Mouse (Mus musculus): ENCODE data around the gene Sik2. TPM values are rescaled to one million over a fixed set of nuclear protein-coding genes. Genes with fewer than 3 reads are reported as not detected.

Gene Sik2
- polyA plus RNA-seq, 1 experiment = 17.3 TPM

DNA sequence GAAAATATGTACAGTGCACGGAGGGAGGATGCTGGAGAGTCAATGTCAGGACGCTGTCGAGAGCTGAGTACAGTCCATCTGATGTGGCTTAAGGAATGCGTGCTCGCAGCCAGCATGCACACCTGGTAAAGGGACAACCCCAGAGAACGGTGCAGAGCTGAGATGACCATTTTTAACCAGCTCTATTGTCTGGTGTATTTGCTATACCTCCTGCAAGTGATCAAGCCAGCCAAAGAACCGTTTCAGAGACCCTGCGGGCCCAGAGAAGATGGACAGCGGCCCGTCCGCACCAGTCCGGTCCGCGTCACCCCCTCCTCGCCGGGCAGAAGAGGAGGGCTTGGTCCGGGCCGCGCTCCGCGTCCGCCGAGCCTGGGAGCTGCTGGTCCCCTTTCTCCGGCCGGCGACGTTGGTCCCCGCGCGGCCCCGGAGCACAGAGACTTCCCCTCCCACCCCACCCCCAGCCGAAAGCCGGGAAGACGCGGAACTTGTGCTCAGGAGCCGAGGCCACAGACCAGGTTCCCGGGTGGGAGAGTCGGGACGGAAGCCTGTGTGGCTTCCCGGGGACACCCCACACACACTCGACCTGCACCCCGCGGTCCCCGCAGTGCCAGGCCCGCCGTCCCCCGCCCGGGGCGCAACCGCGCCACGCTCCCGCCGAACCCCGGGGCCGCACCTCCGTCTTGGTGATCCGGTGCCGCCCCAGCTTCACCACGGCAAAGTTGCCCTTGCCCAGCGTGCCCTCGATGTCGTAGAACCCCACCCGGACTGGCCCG is 619 bp downstream of the Sik2 start:
- TF ChIP-seq CTCF (IDR thresholded peaks at IDR 0.05; ENCODE audit: control insufficient read depth, insufficient read depth, low read length) (no peak), POLR2A (IDR thresholded peaks at IDR 0.05; ENCODE audit: borderline replicate concordance, control insufficient read depth, low read depth, low read length) (no peak)
- H3K4me3 ChIP-seq (replicated peaks; ENCODE audit: control insufficient read depth, low read depth, low read length) = peak overlapping the region; percentile 75
- no peaks in the 10 kb centered on the region for H3K4me1 ChIP-seq (ENCODE audit: control insufficient read depth, insufficient read depth, low read length)
- WGBS = under 1% methylated on average over 65 of the region's 65 CpGs
- peak overlapping the region; percentile 91 for H3K27ac ChIP-seq (ENCODE audit: control insufficient read depth, insufficient read depth, low read depth, low read length, poor library complexity)

DNA sequence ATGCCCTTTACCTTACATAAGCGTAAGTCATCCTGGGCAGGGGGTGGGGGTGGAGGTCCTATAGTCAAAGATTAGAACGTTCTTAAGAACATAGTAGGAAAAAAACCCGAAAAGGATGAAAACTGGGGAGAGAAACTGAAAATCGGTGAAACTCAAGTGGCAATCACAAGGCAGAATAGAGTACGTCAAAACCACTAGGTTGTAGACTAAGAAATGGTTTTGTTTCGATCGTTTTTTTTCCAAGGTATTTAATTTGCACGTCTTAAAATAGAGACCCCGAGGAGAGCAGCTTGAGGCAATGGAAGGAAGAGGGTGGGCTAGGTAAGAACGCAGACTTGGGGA is 1.2 kb downstream of the Sik2 start:
- H3K4me1 ChIP-seq (ENCODE audit: control insufficient read depth, insufficient read depth, low read length) = no peaks in the 10 kb centered on the region
- peak overlapping the region; percentile 75 for H3K4me3 ChIP-seq (replicated peaks; ENCODE audit: control insufficient read depth, low read depth, low read length)
- 10% methylated on average over 10 of the region's 10 CpGs for WGBS
- TF ChIP-seq POLR2A (IDR thresholded peaks at IDR 0.05; ENCODE audit: borderline replicate concordance, control insufficient read depth, low read depth, low read length) = no peak
- no peak for TF ChIP-seq CTCF (IDR thresholded peaks at IDR 0.05; ENCODE audit: control insufficient read depth, insufficient read depth, low read length)
- peak overlapping the region; percentile 91; the same call in 1 of the 2 replicates for H3K27ac ChIP-seq (ENCODE audit: control insufficient read depth, insufficient read depth, low read depth, low read length, poor library complexity)

DNA sequence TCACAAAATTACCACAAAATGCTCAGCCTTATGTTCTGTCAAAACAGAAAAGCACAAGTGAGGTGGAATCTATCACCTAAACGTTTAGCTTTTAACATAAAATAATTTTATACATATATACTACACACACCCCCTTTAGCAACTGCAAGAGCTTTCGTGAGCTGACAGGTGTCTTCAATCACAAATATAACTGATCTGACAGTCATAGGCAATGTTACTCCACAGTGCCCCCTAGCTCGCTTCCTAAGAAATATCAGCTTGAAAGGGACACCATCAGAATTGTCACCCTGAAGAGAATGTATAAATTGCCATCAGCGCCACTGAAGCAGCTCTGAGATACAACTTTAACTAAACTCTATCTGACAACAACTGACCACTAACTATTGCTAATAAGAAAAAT is 2.0 kb downstream of the Sik2 start:
- H3K4me1 ChIP-seq (ENCODE audit: control insufficient read depth, insufficient read depth, low read length) = no peaks in the 10 kb centered on the region
- no peak overlapping the region for H3K4me3 ChIP-seq (replicated peaks; ENCODE audit: control insufficient read depth, low read depth, low read length)
- TF ChIP-seq POLR2A (IDR thresholded peaks at IDR 0.05; ENCODE audit: borderline replicate concordance, control insufficient read depth, low read depth, low read length) = no peak
- peak; percentile 27; the same call in 1 of the 2 replicates for TF ChIP-seq CTCF (IDR thresholded peaks at IDR 0.05; ENCODE audit: control insufficient read depth, insufficient read depth, low read length)
- no peak overlapping the region for H3K27ac ChIP-seq (ENCODE audit: control insufficient read depth, insufficient read depth, low read depth, low read length, poor library complexity)
- 3% methylated on average over 4 of the region's 4 CpGs for WGBS

DNA sequence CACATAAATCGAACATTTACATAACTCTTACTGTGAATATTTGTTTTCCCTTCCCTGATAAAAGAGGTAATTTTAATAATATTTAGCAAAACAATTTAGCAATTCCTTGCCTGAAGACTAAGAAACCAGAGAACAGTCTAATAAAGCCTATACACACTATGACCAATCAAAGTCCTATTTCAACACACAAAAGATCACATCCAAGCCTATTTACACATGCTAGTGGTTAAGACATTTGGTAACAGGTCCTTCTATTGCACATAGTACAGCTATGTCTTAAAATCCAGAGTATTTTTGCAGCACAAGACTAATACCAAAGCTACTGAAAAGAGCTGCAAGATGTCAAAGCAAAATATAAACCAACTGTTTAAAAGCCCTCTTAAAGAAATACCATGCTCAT is 4.8 kb downstream of the Sik2 start:
- no peaks in the 10 kb centered on the region for H3K4me1 ChIP-seq (ENCODE audit: control insufficient read depth, insufficient read depth, low read length)
- no peak overlapping the region for H3K4me3 ChIP-seq (replicated peaks; ENCODE audit: control insufficient read depth, low read depth, low read length)
- TF ChIP-seq CTCF (IDR thresholded peaks at IDR 0.05; ENCODE audit: control insufficient read depth, insufficient read depth, low read length) = no peak
- TF ChIP-seq POLR2A (IDR thresholded peaks at IDR 0.05; ENCODE audit: borderline replicate concordance, control insufficient read depth, low read depth, low read length) = no peak
- 79% methylated on average over 1 of the region's 1 CpGs for WGBS
- no peak overlapping the region for H3K27ac ChIP-seq (ENCODE audit: control insufficient read depth, insufficient read depth, low read depth, low read length, poor library complexity)

DNA sequence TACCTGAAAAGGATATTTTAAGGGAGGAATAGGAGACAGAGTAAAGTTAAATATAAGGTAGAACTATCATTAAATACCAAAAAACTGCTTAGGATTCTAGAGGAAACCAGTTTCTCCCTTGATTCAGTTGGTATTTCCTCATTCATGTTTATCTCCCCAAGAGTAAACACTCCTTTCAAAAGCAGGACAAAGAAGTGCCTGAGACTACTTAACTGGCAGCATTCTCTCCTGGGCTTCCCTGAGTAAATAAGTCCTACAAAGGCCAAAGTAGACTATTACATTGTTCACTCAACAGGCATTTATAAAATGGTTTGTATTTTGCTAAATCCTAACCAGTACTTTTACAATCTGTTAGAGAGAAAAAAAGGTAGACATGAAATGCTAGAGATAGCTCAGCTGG is 22.2 kb downstream of the Sik2 start:
- no peak for TF ChIP-seq POLR2A (IDR thresholded peaks at IDR 0.05; ENCODE audit: borderline replicate concordance, control insufficient read depth, low read depth, low read length)
- TF ChIP-seq CTCF (IDR thresholded peaks at IDR 0.05; ENCODE audit: control insufficient read depth, insufficient read depth, low read length) = no peak
- no peak overlapping the region for H3K4me3 ChIP-seq (replicated peaks; ENCODE audit: control insufficient read depth, low read depth, low read length)
- no peak overlapping the region for H3K27ac ChIP-seq (ENCODE audit: control insufficient read depth, insufficient read depth, low read depth, low read length, poor library complexity)
- no peaks in the 10 kb centered on the region for H3K4me1 ChIP-seq (ENCODE audit: control insufficient read depth, insufficient read depth, low read length)

DNA sequence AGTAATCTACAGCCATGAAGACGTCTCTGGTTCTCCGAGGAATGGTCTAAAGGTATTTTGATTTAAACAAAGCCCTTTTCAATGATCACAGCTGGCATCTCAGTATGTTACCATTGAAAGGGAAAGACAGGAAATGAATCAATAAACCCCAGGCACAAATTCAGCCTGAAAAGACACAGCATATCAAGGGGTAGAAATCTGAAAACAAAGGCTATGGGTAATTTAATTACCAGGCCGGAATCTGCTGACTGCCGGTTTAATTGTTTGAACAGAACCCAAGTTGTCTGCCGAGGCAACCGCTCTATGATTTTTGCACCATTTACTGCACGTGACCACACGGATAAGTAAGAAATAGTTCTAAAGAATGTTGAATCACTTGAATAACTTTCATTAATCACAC is 22.8 kb downstream of the Sik2 start:
- 89% methylated on average over 8 of the region's 8 CpGs for WGBS
- H3K4me1 ChIP-seq (ENCODE audit: control insufficient read depth, insufficient read depth, low read length) = no peaks in the 10 kb centered on the region
- no peak overlapping the region for H3K27ac ChIP-seq (ENCODE audit: control insufficient read depth, insufficient read depth, low read depth, low read length, poor library complexity)
- H3K4me3 ChIP-seq (replicated peaks; ENCODE audit: control insufficient read depth, low read depth, low read length) = no peak overlapping the region
- TF ChIP-seq CTCF (IDR thresholded peaks at IDR 0.05; ENCODE audit: control insufficient read depth, insufficient read depth, low read length) (no peak), POLR2A (IDR thresholded peaks at IDR 0.05; ENCODE audit: borderline replicate concordance, control insufficient read depth, low read depth, low read length) (no peak)

DNA sequence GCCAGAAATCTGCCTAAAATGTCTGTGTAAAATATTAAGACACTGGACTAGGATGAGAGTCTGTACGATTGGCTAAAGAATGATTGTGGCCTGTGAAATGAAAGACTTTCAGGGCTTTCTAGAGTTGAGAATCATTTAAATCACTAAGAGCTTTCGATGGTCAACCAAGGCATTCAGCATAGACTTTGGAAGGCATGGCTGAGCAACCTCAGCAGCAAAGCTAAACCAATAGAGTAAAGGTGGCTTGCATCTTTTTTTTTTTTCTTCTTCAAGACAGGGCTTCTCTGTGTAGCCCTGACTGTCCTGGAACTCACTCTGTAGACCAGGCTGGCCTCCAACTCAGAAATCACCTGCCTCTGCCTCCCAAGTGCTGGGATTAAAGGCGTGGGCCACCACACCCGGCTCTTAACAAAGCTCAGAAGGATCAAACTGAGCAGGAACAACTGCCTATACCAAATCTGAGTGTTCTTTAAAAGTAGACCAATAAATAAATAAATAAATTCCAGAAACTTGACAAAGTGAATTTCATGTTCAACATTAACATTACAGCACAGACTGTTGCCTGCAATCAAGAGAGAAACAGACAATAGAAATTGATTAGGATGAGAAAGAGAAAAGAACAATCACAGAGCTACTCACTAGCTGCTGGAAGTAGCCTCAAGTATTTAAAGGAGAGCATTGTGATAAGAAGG is 27.2 kb downstream of the Sik2 start:
- no peak overlapping the region for H3K27ac ChIP-seq (ENCODE audit: control insufficient read depth, insufficient read depth, low read depth, low read length, poor library complexity)
- no peak for TF ChIP-seq POLR2A (IDR thresholded peaks at IDR 0.05; ENCODE audit: borderline replicate concordance, control insufficient read depth, low read depth, low read length)
- no peak for TF ChIP-seq CTCF (IDR thresholded peaks at IDR 0.05; ENCODE audit: control insufficient read depth, insufficient read depth, low read length)
- no peak overlapping the region for H3K4me3 ChIP-seq (replicated peaks; ENCODE audit: control insufficient read depth, low read depth, low read length)
- 86% methylated on average over 4 of the region's 4 CpGs for WGBS
- H3K4me1 ChIP-seq (ENCODE audit: control insufficient read depth, insufficient read depth, low read length) = no peaks in the 10 kb centered on the region

DNA sequence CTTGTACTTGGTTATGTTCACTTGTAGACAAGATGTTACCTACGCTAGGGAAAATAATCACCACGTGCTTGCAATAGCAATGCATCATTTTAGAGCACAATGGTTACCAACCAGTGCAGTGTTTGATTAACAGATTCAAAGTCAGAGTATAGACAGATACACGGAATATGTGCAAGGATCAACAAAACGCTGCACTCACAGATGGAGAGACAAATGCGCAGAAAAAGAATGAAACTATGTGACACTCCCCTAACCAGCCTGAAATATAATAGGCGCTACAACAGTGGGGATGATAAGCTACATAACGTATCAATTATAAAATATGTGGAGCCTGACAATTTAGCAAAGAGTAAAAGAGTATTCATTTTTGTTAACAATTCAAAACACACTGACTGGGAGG is 34.2 kb downstream of the Sik2 start:
- no peak overlapping the region for H3K27ac ChIP-seq (ENCODE audit: control insufficient read depth, insufficient read depth, low read depth, low read length, poor library complexity)
- WGBS = 95% methylated on average over 7 of the region's 7 CpGs
- H3K4me3 ChIP-seq (replicated peaks; ENCODE audit: control insufficient read depth, low read depth, low read length) = no peak overlapping the region
- no peaks in the 10 kb centered on the region; the same call in 1 of the 2 replicates for H3K4me1 ChIP-seq (ENCODE audit: control insufficient read depth, insufficient read depth, low read length)
- TF ChIP-seq POLR2A (IDR thresholded peaks at IDR 0.05; ENCODE audit: borderline replicate concordance, control insufficient read depth, low read depth, low read length) (no peak), CTCF (IDR thresholded peaks at IDR 0.05; ENCODE audit: control insufficient read depth, insufficient read depth, low read length) (no peak)
